Mouse (Mus musculus): ENCODE measurements around the gene Ahcyl1. TPM values are rescaled to one million over a fixed set of nuclear protein-coding genes. Genes with fewer than 3 reads are reported as not detected.
"Not testable (repeated sequence)": the region's sequence is repeated elsewhere in the genome, so short reads cannot be mapped to it uniquely, and the experiment has no call there.

The Ahcyl1 gene
- polyA plus RNA-seq, 1 experiment from 2014 or later, result 110 TPM

DNA sequence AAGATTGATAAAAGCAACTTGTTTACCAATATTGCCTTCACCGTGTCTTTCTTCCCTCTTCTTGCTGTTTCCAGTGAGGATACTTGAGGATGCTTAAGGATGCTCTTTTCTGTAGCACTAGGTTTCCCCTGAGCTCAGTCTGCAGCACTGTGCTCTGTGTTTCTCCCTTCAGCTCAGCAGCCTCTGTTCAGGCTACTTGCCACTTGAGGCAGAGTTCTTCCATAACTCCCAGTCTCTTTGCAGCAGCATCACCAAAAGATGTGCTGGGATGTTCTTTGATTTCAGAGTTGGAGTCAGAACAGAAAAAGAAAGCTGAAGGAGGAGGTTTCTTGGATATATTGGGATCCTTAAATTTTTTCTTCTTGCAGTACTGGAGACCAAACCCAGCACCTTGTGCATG, 42.3 kb upstream of the Ahcyl1 start:
- Histone ChIP-seq H3K27ac (ENCODE audit: low read length) (no peak overlapping the region), H3K4me2 (ENCODE audit: low read length) (no peak overlapping the region), H3K4me3 (replicated peaks; ENCODE audit: low read length) (no peak overlapping the region), H3K4me1 (replicated peaks; ENCODE audit: control insufficient read depth, insufficient read depth, low read length) (peaks cover 22% of the 10 kb centered on the region), H3K9ac (replicated peaks; ENCODE audit: low read depth, low read length) (no peak overlapping the region), H3K27me3 (replicated peaks; ENCODE audit: control insufficient read depth, insufficient read depth, low read length) (no peaks in the 10 kb centered on the region), H3K9me3 (ENCODE audit: control insufficient read depth, low read length) (no peaks in the 10 kb centered on the region), H3K36me3 (ENCODE audit: control insufficient read depth, insufficient read depth) (no peaks in the 10 kb centered on the region)
- WGBS, result 86% methylated on average over 1 of the region's 1 CpGs
- no peak for ATAC-seq

DNA sequence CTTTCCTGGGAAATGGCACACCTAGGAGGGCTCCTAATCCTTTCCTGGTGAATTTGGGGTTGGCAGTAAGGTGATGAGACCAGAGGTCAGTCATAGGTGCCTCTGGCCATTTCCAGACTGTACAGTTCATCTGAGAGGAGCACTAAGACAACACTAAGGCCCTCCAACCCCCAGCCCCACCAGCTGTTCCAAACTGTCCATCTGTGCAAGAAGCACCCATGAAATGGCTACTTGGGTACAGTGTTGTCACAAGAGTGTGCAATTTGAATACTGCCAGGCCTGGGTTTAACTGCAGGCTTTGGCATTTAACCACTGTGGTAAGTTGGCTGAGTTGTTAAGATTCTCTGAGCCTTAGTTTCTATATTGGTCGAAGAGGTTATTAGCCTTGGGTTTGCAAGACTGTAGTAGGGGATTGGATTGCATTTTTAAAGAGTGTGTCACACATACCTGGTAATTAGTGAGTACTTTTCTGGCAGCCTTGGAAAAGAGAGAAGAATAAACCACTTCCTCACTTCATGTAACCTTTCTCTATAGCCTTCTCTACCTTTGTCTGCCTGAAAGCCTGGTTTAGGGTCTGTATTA, 41.3 kb upstream of the Ahcyl1 start:
- no peak overlapping the region for H3K4me2 ChIP-seq (ENCODE audit: low read length)
- no peak overlapping the region for H3K4me3 ChIP-seq (replicated peaks; ENCODE audit: low read length)
- no peak overlapping the region for H3K27ac ChIP-seq (ENCODE audit: low read length)
- peaks cover 22% of the 10 kb centered on the region for H3K4me1 ChIP-seq (replicated peaks; ENCODE audit: control insufficient read depth, insufficient read depth, low read length)
- H3K9ac ChIP-seq (replicated peaks; ENCODE audit: low read depth, low read length), result no peak overlapping the region
- H3K9me3 ChIP-seq (ENCODE audit: control insufficient read depth, low read length), result no peaks in the 10 kb centered on the region
- ATAC-seq, result no peak
- WGBS, result 72% methylated on average over 1 of the region's 1 CpGs
- no peaks in the 10 kb centered on the region for H3K27me3 ChIP-seq (replicated peaks; ENCODE audit: control insufficient read depth, insufficient read depth, low read length)
- no peaks in the 10 kb centered on the region for H3K36me3 ChIP-seq (ENCODE audit: control insufficient read depth, insufficient read depth)

DNA sequence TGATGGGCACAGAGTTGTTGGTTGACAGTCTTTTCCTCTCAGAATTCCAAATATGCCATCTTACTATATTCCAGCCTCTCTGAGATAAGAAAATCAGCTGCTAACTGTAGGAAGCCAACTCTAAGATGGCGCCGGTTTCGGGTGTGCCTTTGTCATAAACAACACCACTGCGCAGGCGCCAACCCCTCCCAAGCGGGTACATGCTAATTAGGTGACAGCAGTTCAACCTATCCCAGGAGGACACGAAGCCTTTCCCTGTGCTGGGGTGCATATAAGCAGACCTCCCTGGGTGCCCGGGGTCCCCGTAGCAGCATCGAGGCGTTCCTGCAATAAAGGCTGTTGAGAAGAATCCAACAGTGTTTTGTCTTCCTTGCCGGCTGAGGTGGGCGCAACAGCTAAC, 39.3 kb upstream of the Ahcyl1 start:
- not testable (repeated sequence) for H3K4me2 ChIP-seq (ENCODE audit: low read length); H3K27ac ChIP-seq (ENCODE audit: low read length); H3K4me3 ChIP-seq (replicated peaks; ENCODE audit: low read length); H3K9ac ChIP-seq (replicated peaks; ENCODE audit: low read depth, low read length); H3K9me3 ChIP-seq (ENCODE audit: control insufficient read depth, low read length); H3K36me3 ChIP-seq (ENCODE audit: control insufficient read depth, insufficient read depth); ATAC-seq; H3K27me3 ChIP-seq (replicated peaks; ENCODE audit: control insufficient read depth, insufficient read depth, low read length)
- H3K4me1 ChIP-seq (replicated peaks; ENCODE audit: control insufficient read depth, insufficient read depth, low read length), result peaks cover 11% of the 10 kb centered on the region
- 88% methylated on average over 13 of the region's 13 CpGs for WGBS

DNA sequence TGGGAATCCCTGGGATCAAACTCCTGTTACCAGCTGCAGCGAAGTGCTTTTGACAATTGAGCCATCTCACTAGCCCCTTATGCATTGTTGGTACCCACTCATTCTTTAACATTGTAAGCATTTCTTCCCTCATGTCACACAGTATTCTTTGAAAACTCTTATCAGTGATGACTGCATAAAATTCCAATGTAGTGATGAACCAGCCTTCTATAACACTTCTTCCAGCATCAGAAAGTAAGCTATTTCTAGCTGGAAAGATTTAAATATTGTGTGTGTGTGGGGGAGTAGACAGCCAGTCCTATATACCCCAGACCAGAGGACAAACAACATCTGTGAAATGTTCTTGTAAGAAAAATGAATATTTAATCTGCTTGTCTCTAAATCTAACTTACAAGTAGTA, 37.0 kb upstream of the Ahcyl1 start:
- Histone ChIP-seq H3K9ac (replicated peaks; ENCODE audit: low read depth, low read length) (no peak overlapping the region), H3K9me3 (ENCODE audit: control insufficient read depth, low read length) (no peaks in the 10 kb centered on the region), H3K4me1 (replicated peaks; ENCODE audit: control insufficient read depth, insufficient read depth, low read length) (no peaks in the 10 kb centered on the region), H3K27ac (ENCODE audit: low read length) (no peak overlapping the region), H3K27me3 (replicated peaks; ENCODE audit: control insufficient read depth, insufficient read depth, low read length) (no peaks in the 10 kb centered on the region), H3K4me2 (ENCODE audit: low read length) (no peak overlapping the region), H3K36me3 (ENCODE audit: control insufficient read depth, insufficient read depth) (no peaks in the 10 kb centered on the region), H3K4me3 (replicated peaks; ENCODE audit: low read length) (no peak overlapping the region)
- 91% methylated on average over 1 of the region's 1 CpGs for WGBS
- ATAC-seq, result no peak

DNA sequence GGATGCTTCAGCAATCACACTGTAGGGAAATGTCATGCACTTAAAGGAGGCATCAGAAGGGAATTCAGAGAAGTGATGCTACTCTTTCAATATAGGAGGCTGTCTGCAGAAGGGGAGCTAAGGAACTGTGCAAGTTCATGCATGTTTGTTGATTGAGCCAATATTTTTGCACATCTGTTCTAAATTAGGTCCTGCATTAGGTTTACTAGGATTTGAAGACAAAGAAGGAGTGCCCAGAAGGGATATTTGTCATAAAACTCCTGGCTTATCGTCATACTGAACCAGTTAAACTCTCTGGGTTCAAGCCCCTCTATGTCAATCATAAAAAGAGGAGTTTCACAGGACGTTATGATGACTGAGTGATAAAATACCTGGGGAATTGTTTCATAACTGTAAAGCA, 33.9 kb upstream of the Ahcyl1 start:
- Histone ChIP-seq H3K27me3 (replicated peaks; ENCODE audit: control insufficient read depth, insufficient read depth, low read length) (no peaks in the 10 kb centered on the region), H3K36me3 (ENCODE audit: control insufficient read depth, insufficient read depth) (no peaks in the 10 kb centered on the region), H3K9me3 (ENCODE audit: control insufficient read depth, low read length) (no peaks in the 10 kb centered on the region), H3K9ac (replicated peaks; ENCODE audit: low read depth, low read length) (no peak overlapping the region), H3K4me2 (ENCODE audit: low read length) (no peak overlapping the region), H3K4me1 (replicated peaks; ENCODE audit: control insufficient read depth, insufficient read depth, low read length) (no peaks in the 10 kb centered on the region), H3K27ac (ENCODE audit: low read length) (no peak overlapping the region), H3K4me3 (replicated peaks; ENCODE audit: low read length) (no peak overlapping the region)
- WGBS, result 78% methylated on average over 2 of the region's 2 CpGs
- no peak for ATAC-seq

DNA sequence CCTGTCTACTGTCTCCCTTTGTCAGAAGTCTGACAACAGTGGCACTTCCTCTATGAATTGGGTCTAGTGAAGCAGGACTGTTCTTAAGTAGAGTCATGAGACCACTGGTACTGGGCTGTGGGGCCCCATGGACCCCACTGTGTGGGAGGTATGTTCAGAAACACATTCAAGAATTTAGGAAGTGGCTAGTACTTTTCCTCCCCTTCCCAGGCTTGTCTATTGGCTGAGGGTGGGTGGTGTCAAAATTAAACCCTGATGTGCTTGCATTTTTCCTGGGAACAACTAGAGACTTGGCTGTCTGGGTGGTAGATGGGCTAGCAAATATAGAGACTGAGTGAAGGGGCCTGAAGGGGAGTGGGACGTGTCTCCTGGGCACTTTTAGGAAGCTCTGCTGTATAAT, 32.1 kb upstream of the Ahcyl1 start:
- Histone ChIP-seq H3K4me3 (replicated peaks; ENCODE audit: low read length) (no peak overlapping the region), H3K9me3 (ENCODE audit: control insufficient read depth, low read length) (no peaks in the 10 kb centered on the region), H3K4me2 (ENCODE audit: low read length) (no peak overlapping the region), H3K27me3 (replicated peaks; ENCODE audit: control insufficient read depth, insufficient read depth, low read length) (no peaks in the 10 kb centered on the region), H3K4me1 (replicated peaks; ENCODE audit: control insufficient read depth, insufficient read depth, low read length) (no peaks in the 10 kb centered on the region), H3K9ac (replicated peaks; ENCODE audit: low read depth, low read length) (no peak overlapping the region), H3K36me3 (ENCODE audit: control insufficient read depth, insufficient read depth) (no peaks in the 10 kb centered on the region), H3K27ac (ENCODE audit: low read length) (no peak overlapping the region)
- ATAC-seq, result no peak
- WGBS, result 58% methylated on average over 1 of the region's 1 CpGs

DNA sequence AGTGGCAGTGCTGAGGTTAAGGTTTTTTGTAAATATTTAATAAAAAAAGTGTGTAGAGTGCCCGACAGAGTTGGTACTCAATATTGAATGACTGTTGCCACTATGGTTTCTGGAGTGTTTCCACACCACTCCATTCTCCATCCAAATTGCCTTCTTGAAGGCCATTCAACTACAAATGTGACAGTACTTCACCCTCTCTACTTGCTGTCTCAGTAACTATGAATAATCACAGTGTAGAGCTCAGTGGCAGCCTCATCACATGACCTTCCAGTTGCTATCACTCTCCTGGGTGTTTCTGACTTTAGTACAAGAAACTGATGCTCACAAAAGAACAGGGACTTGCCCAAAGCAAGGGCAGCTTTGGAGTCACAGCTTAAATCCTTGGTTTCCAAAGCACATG, 19.6 kb upstream of the Ahcyl1 start:
- no peaks in the 10 kb centered on the region for H3K36me3 ChIP-seq (ENCODE audit: control insufficient read depth, insufficient read depth)
- H3K27me3 ChIP-seq (replicated peaks; ENCODE audit: control insufficient read depth, insufficient read depth, low read length), result no peaks in the 10 kb centered on the region
- no peak overlapping the region for H3K9ac ChIP-seq (replicated peaks; ENCODE audit: low read depth, low read length)
- ATAC-seq, result no peak
- no peaks in the 10 kb centered on the region for H3K4me1 ChIP-seq (replicated peaks; ENCODE audit: control insufficient read depth, insufficient read depth, low read length)
- no peak overlapping the region for H3K4me2 ChIP-seq (ENCODE audit: low read length)
- no peak overlapping the region for H3K27ac ChIP-seq (ENCODE audit: low read length)
- no peak overlapping the region for H3K4me3 ChIP-seq (replicated peaks; ENCODE audit: low read length)
- 70% methylated on average over 1 of the region's 1 CpGs for WGBS
- H3K9me3 ChIP-seq (ENCODE audit: control insufficient read depth, low read length), result no peaks in the 10 kb centered on the region

DNA sequence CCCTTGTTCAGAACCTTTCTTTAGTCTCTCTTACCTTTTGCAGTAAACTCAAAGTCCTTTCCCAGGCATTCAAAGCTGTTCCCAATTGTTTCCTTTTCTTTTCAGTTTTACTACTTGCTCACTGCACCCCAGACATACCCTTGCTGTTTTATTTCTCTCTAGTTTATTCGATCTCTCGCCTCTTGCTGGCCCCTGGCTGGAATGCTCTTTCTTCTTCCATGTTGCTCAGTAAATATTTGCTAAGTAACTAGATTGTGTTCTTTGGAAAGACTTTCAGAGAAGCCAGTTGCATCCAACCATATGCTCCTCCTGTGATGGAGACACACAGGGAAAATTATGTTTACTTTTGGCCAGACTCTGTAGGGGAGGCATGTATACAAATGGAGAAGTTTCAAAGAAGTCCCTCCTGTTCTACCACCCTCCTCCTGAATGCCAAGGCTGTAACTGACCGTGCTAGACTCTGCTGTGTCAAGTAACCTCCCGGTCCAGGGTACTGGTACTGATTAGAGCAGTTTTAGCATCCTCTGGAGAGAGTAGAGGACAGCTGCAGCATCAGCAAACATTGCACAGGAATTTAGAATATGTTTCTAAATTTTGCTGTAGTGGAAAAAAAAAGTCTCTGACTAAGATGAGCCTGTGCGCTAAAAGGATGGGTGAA, 18.0 kb upstream of the Ahcyl1 start:
- Histone ChIP-seq H3K9me3 (ENCODE audit: control insufficient read depth, low read length) (no peaks in the 10 kb centered on the region), H3K4me1 (replicated peaks; ENCODE audit: control insufficient read depth, insufficient read depth, low read length) (no peaks in the 10 kb centered on the region), H3K4me2 (ENCODE audit: low read length) (no peak overlapping the region), H3K4me3 (replicated peaks; ENCODE audit: low read length) (no peak overlapping the region), H3K36me3 (ENCODE audit: control insufficient read depth, insufficient read depth) (no peaks in the 10 kb centered on the region), H3K9ac (replicated peaks; ENCODE audit: low read depth, low read length) (no peak overlapping the region), H3K27me3 (replicated peaks; ENCODE audit: control insufficient read depth, insufficient read depth, low read length) (no peaks in the 10 kb centered on the region), H3K27ac (ENCODE audit: low read length) (no peak overlapping the region)
- WGBS, result 72% methylated on average over 5 of the region's 5 CpGs
- no peak for ATAC-seq

DNA sequence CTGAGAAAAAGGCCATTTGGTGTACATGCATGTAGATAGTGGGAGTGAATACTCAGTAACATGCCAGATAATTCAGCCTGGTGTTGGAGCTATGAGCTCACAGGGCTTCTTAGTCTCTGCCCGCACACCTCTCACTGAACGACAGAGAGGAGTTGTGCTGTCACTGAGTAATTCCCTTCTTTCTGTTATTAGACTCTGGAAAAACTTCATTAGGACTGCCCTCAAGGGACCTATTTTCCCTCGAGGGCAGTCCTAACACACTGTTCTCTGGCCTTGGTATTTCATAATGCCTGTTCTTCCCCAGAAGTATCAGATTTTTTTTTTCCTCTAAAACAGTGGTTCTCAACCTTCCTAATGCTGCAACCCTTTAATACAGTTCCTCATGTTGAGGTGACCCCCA, 15.7 kb upstream of the Ahcyl1 start:
- H3K9me3 ChIP-seq (ENCODE audit: control insufficient read depth, low read length), result no peaks in the 10 kb centered on the region
- no peaks in the 10 kb centered on the region for H3K4me1 ChIP-seq (replicated peaks; ENCODE audit: control insufficient read depth, insufficient read depth, low read length)
- H3K27ac ChIP-seq (ENCODE audit: low read length), result no peak overlapping the region
- no peak overlapping the region for H3K4me3 ChIP-seq (replicated peaks; ENCODE audit: low read length)
- no peaks in the 10 kb centered on the region for H3K36me3 ChIP-seq (ENCODE audit: control insufficient read depth, insufficient read depth)
- H3K9ac ChIP-seq (replicated peaks; ENCODE audit: low read depth, low read length), result no peak overlapping the region
- 71% methylated on average over 3 of the region's 3 CpGs for WGBS
- H3K27me3 ChIP-seq (replicated peaks; ENCODE audit: control insufficient read depth, insufficient read depth, low read length), result no peaks in the 10 kb centered on the region
- no peak for ATAC-seq
- H3K4me2 ChIP-seq (ENCODE audit: low read length), result no peak overlapping the region

DNA sequence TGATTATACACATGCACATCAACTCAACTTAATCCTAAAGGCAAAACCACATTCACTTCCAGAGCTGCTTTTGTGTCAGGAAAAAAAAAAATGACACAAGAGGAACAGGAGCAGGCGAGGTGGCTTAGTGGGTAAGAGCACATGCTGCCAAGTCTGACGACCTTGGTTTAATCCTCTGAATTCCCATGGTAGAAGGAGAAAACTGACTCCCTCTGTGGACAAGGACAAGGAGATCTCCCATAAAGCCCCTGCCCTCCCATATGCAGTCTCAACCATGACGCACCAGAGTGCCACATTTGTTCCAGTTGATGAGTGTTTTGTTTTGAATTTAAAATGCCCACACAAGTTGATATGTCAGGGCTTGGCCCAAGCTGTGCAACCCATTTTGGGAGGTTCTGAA, 12.8 kb upstream of the Ahcyl1 start:
- Histone ChIP-seq H3K27me3 (replicated peaks; ENCODE audit: control insufficient read depth, insufficient read depth, low read length) (no peaks in the 10 kb centered on the region), H3K4me3 (replicated peaks; ENCODE audit: low read length) (no peak overlapping the region), H3K4me2 (ENCODE audit: low read length) (no peak overlapping the region), H3K9me3 (ENCODE audit: control insufficient read depth, low read length) (no peaks in the 10 kb centered on the region), H3K9ac (replicated peaks; ENCODE audit: low read depth, low read length) (no peak overlapping the region), H3K27ac (ENCODE audit: low read length) (no peak overlapping the region), H3K4me1 (replicated peaks; ENCODE audit: control insufficient read depth, insufficient read depth, low read length) (no peaks in the 10 kb centered on the region), H3K36me3 (ENCODE audit: control insufficient read depth, insufficient read depth) (no peaks in the 10 kb centered on the region)
- WGBS, result 25% methylated on average over 3 of the region's 3 CpGs
- no peak for ATAC-seq

Measured in forebrain, embryonic 16.5 days (tissue).